Mouse (Mus musculus) ES-E14 (cell line): Measurements from ENCODE around the gene Tnnt2. TPM values are rescaled to one million over a fixed set of nuclear protein-coding genes. Genes with fewer than 3 reads are reported as not detected.

Source experiments
- DNase-seq: peaks from one replicate; pipeline ENCODE4 v3.0.0-alpha.2; 2013; ENCODE audit warnings: low read depth, low spot score
- H3K27ac ChIP-seq: 2 replicates; pipeline ENCODE4 v1.5.1; 2012; ENCODE audit warnings: low read depth, mild to moderate bottlenecking, low read length, moderate library complexity, mixed read lengths; ENCODE audit not compliant: poor library complexity, insufficient read depth, severe bottlenecking
- H3K36me3 ChIP-seq: 2 replicates; pipeline ENCODE4 v1.6.1; 2012; ENCODE audit warnings: mild to moderate bottlenecking, low read length, moderate library complexity, mixed read lengths; ENCODE audit not compliant: control insufficient read depth, poor library complexity, insufficient read depth, severe bottlenecking
- H3K4me1 ChIP-seq, 2 experiments: fragments of 150-350 bp in 1 of 2; sonication (generic) in 1 of 2; 2 replicates each; pipeline ENCODE4 v1.6.1; 2012; ENCODE audit warnings: low read length in 2 of 2, mild to moderate bottlenecking in 1 of 2, mixed read lengths in 1 of 2; ENCODE audit not compliant: control insufficient read depth in 2 of 2, insufficient read depth in 2 of 2, poor library complexity in 1 of 2
- H3K4me3 ChIP-seq, 2 experiments: fragments of 150-350 bp in 1 of 2; sonication (generic) in 1 of 2; 2 replicates each; pipeline ENCODE4 v1.5.1; 2012; ENCODE audit warnings: low read length in 2 of 2, low read depth in 1 of 2, mild to moderate bottlenecking in 1 of 2, mixed read lengths in 1 of 2; ENCODE audit not compliant: insufficient read depth in 1 of 2, poor library complexity in 1 of 2, severe bottlenecking in 1 of 2
- H3K9ac ChIP-seq: 2 replicates; pipeline ENCODE4 v1.6.1; 2012; ENCODE audit warnings: low read depth, mild to moderate bottlenecking, low read length, mixed read lengths; ENCODE audit not compliant: poor library complexity, insufficient read depth, severe bottlenecking
- H3K9me3 ChIP-seq: fragments of 150-350 bp; sonication (generic); 2 replicates; pipeline ENCODE4 v1.6.1; 2012; ENCODE audit warnings: low read depth, mild to moderate bottlenecking, low read length; ENCODE audit not compliant: control insufficient read depth, insufficient read depth
- CHD2 ChIP-seq: IDR thresholded peaks from 2 replicates; pipeline ENCODE4 v1.6.1; 2014; ENCODE audit warnings: mild to moderate bottlenecking, low read depth, low read length, inconsistent platforms
- HCFC1 ChIP-seq: IDR thresholded peaks from 2 replicates; pipeline ENCODE4 v1.6.1; 2012; ENCODE audit warnings: low read length, inconsistent platforms, borderline replicate concordance; ENCODE audit not compliant: insufficient read depth
- MAFK ChIP-seq: IDR thresholded peaks from 2 replicates; pipeline ENCODE4 v1.6.1; 2014; ENCODE audit warnings: mild to moderate bottlenecking, low read depth, low read length, inconsistent platforms; ENCODE audit not compliant: insufficient read depth
- ZC3H11A ChIP-seq: IDR thresholded peaks from 2 replicates; pipeline ENCODE4 v1.6.1; 2012; ENCODE audit warnings: low read depth, mild to moderate bottlenecking, inconsistent platforms, low read length, borderline replicate concordance
- ZNF384 ChIP-seq: IDR thresholded peaks from 2 replicates; pipeline ENCODE4 v1.6.1; 2012; ENCODE audit warnings: low read depth, low read length, inconsistent platforms
- in situ Hi-C, 2 experiments: fragments of 600-800 bp; cut with MboI; formaldehyde crosslinking; loops; one replicate each; pipeline ENCODE4 v1.15.1; 2025; ENCODE audit warnings: low sequenced_read_pairs in 2 of 2, inconsistent platforms in 1 of 2; ENCODE audit not compliant: unreplicated experiment in 2 of 2
- total RNA-seq: library from RNA; depleted of rRNA; stranded (reverse); fragments of 300-350 nt; gene quantifications from 2 replicates; pipeline ENCODE4 v1.2.3, GENCODE M21; 2012

Tnnt2 gene
- total RNA-seq, 1 experiment, result 2.5 TPM

- TF ChIP-seq MAFK (no peak), ZNF384 (no peak), ZC3H11A (no peak), HCFC1 (no peak), CHD2 (no peak)
- Histone ChIP-seq H3K27ac (no peak overlapping the region), H3K36me3 (no peaks in the 10 kb centered on the region), H3K9ac (no peak overlapping the region), H3K4me3 (no peak overlapping the region), H3K9me3 (no peaks in the 10 kb centered on the region), H3K4me1 (peaks cover 0 to 8% of the 10 kb centered on the region in 2 experiments; a peak in 1 of 4 replicates)
- in situ Hi-C loops, result no loop called here
- no peak for DNase-seq
These were observed 23.9 kb upstream of the Tnnt2 start for GRCm38 (mm10) chr1:135812205-135812604.

GRCm38 (mm10) chr1:135812618-135813017, 23.5 kb upstream of the Tnnt2 start:
- Histone ChIP-seq H3K9me3 (no peaks in the 10 kb centered on the region), H3K4me3 (no peak overlapping the region), H3K4me1 (peaks cover 0 to 6% of the 10 kb centered on the region in 2 experiments; a peak in 1 of 4 replicates), H3K27ac (no peak overlapping the region), H3K36me3 (no peaks in the 10 kb centered on the region), H3K9ac (no peak overlapping the region)
- no peak for DNase-seq
- TF ChIP-seq MAFK, result no peak
- no peak for TF ChIP-seq ZNF384
- no peak for TF ChIP-seq CHD2
- no peak for TF ChIP-seq ZC3H11A
- no peak for TF ChIP-seq HCFC1
- in situ Hi-C loops, result no loop called here

GRCm38 (mm10) chr1:135813071-135813470, 23.1 kb upstream of the Tnnt2 start:
- TF ChIP-seq CHD2 (no peak), HCFC1 (no peak), ZNF384 (no peak), MAFK (no peak), ZC3H11A (no peak)
- no peak for DNase-seq
- peaks cover 0 to 8% of the 10 kb centered on the region in 2 experiments; a peak in 1 of 4 replicates for H3K4me1 ChIP-seq
- no peaks in the 10 kb centered on the region for H3K36me3 ChIP-seq
- no peak overlapping the region for H3K9ac ChIP-seq
- H3K27ac ChIP-seq, result no peak overlapping the region
- in situ Hi-C loops, result no loop called here
- no peak overlapping the region for H3K4me3 ChIP-seq
- no peaks in the 10 kb centered on the region for H3K9me3 ChIP-seq

GRCm38 (mm10) chr1:135813687-135814395, 22.3 kb upstream of the Tnnt2 start:
- no peak overlapping the region for H3K4me3 ChIP-seq
- H3K27ac ChIP-seq, result no peak overlapping the region
- H3K9ac ChIP-seq, result no peak overlapping the region
- in situ Hi-C loops, result no loop called here
- no peaks in the 10 kb centered on the region for H3K9me3 ChIP-seq
- no peaks in the 10 kb centered on the region for H3K36me3 ChIP-seq
- no peak for TF ChIP-seq HCFC1
- TF ChIP-seq MAFK, result no peak
- TF ChIP-seq CHD2, result no peak
- no peak for TF ChIP-seq ZNF384
- no peak for TF ChIP-seq ZC3H11A
- no peak for DNase-seq
- peaks cover 0 to 10% of the 10 kb centered on the region in 2 experiments; a peak in 1 of 4 replicates for H3K4me1 ChIP-seq
